Mouse (Mus musculus) adrenal gland, postnatal 10 days (tissue): ENCODE measurements around the gene Krtap3-3. TPM values are rescaled to one million over a fixed set of nuclear protein-coding genes. Genes with fewer than 3 reads are reported as not detected.
A peak's percentile ranks its signal among the peaks of the same experiment; 100 is the strongest.
"Not testable (repeated sequence)": the region's sequence is repeated elsewhere in the genome, so short reads cannot be mapped to it uniquely, and the experiment has no call there.

ENCODE experiments used
- DNase-seq: peaks from one replicate; pipeline ENCODE4 v3.0.0; 2021; ENCODE audit warnings: mixed read lengths
- long read RNA-seq, 2 experiments: library from polyadenylated mRNA; stranded (forward); transcript quantifications; one replicate each; pipeline ENCODE4 v2.0.0; 2021
- total RNA-seq, 2 experiments: library from RNA; stranded (reverse); gene quantifications; 2 replicates each; pipeline ENCODE4 v1.2.3; 2021

The Krtap3-3 gene
- total RNA-seq: not detected
- long read RNA-seq, experiment 1: 0 reads
- long read RNA-seq, experiment 2: 0 reads

DNA sequence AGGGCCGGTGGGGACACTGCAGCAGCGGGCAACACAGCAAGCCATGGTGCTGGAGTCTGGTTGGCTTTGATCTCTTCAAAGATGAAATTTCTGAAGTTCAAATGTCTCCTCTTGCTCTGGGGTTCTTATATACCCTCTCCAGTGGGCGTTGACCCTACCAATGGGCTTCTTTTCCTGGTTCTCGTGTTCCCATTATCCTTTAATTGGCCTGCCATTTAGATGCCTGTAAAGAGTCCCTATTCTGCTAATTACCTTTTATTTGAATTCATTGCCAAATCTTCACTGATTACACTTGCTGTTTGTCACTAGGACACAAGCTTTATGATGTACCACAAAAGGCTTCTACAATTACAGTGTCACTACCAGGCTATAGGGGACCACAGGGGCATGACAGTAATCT, at the start of gene Krtap3-3:
Gene Krtap3-3 (minus strand): TSS at position 101 of the 400 bp plus-strand sequence.
- DNase-seq: no peak

- DNase-seq: not testable (repeated sequence)
These were observed 47.1 kb upstream of the Krtap3-3 start, which contains the start of gene Krtap9-3 for GRCm38 (mm10) chr11:99597742-99598141. Gene Krtap9-3, minus strand, starts transcription at chr11:99598105.

DNA sequence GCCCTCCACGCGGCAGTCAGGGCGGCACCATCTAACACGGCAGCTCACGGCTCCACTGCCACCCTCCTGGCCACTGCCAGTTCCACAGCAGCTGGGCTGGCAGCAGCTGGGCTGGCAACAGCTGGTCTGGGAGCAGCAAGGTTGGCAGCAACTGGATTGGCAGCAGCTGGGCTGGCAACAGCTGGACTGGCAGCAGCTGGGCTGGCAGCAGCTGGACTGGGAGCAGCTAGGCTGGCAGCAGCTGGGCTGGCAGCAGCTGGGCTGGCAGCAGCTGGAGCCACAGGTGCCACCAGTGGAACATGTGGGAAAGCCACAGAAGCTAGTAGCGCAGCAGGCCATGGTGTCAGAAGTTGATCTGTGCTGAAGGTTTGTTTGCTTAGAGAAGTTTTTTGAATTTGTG, 40.3 kb upstream of the Krtap3-3 start, which contains the start of gene Krtap1-3:
Gene Krtap1-3 (minus strand): TSS at position 359 of the 400 bp plus-strand sequence.
- no peak for DNase-seq

- no peak for DNase-seq
These were observed 34.4 kb upstream of the Krtap3-3 start for GRCm38 (mm10) chr11:99585096-99585495.

GRCm38 (mm10) chr11:99583245-99583704, 32.6 kb upstream of the Krtap3-3 start, which contains the start of gene Krtap1-4:
Gene Krtap1-4, minus strand, starts transcription at chr11:99583654.
- no peak for DNase-seq

- DNase-seq: no peak
These were observed 30.9 kb upstream of the Krtap3-3 start for GRCm38 (mm10) chr11:99581564-99581963.

DNA sequence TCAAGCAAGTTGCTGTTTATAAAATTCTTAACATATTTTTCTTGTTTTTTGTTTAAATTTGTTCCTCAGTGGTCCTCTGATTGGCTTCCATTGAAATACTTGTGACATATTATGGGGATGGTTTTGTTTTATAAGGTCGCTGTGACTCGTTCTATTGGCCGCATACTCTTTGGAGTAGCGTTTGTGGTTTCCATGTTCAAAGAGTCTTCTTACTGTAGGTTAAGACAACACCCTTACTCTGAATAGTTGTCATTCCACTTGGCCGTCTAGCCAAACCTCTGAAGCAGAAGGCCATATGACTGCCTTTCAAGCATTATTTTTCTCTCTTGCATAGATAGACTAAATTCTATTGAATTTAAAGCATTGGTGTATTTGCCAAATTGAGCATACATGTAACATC, 30.4 kb upstream of the Krtap3-3 start:
- no peak for DNase-seq

DNA sequence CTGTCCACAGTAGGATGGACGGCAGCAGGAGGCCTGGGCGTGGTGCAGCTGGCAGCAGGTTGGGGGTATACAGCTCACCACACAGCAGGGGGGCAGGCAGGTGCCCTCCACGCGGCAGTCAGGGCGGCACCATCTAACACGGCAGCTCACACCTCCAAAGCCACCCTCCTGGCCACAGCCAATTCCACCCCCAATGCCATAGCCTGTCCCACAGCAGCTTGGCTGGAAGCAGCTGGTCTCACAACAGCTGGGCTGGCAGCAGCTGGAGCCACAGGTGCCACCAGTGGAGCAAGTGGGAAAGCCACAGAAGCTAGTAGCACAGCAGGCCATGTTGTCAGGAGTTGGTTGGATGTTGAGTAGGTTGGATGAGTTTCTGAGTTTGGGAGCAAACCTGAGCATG, 30.0 kb upstream of the Krtap3-3 start, which contains the start of gene Krtap1-5:
Gene Krtap1-5 (minus strand): TSS at position 381 of the 400 bp plus-strand sequence.
- no peak for DNase-seq

DNA sequence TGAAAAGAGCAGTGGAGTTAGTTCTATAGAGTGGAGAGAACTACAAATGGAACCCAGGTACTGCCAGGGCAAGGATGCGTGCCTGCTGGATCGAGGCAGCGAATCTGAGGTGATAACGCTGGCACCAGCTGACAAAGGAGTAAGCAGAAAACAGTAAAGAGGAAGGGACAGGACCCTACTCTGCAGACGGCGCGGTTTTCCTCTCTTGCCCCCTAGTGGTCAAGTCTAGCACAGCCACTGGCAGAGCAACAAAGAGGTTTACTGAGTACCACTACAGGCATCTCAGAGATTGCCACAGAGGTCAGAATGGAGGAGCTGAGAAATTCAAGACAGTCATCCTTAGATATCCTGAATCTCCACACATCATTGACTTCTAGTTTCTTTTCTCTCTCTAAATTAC, 23.4 kb upstream of the Krtap3-3 start:
- DNase-seq: peak; percentile 85

DNA sequence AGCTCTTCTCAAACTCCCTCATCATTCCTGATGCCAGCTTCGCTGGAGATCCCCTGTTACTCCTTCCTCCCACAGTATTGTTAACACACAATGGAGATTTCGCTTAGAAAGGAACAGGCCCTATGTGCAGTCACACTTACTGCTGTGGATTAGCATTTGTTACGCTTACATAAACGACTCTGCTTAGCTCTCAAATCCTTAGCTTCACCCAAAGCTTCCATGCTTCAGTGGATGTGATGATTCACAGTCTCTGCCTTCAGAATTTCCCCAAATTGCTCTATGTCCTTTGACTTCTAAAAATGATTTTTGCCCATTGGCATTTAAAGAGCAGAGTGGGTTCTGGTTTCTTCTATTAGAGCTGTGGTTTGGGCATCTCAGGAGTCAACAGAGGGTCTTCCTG, 22.5 kb upstream of the Krtap3-3 start:
- no peak for DNase-seq

GRCm38 (mm10) chr11:99566530-99566929, 15.9 kb upstream of the Krtap3-3 start, which contains the start of gene Krtap3-1:
Gene Krtap3-1, minus strand, starts transcription at chr11:99566630.
- no peak for DNase-seq

DNA sequence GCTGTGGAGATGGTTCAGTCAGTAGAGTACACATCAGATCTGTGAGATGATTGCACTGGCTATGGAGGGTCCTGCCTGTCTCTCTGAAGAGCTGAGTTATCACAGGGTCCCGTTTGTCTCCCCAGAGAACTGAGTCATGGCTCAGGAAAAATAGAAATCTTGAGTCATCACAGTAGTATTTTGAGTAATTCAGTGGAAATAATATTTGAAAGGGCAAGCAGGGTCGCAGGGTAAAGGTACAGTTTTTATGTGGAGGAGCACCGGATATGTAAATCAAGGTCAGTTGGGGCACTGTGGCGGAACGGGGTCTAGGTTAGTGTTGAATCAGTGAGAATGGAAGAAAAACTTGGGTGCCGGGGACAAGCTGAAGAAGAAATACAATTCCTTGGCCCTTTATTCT, 11.9 kb upstream of the Krtap3-3 start:
- no peak for DNase-seq

GRCm38 (mm10) chr11:99559366-99559765, 8.7 kb upstream of the Krtap3-3 start, which contains the start of gene Gm11939:
Gene Gm11939, minus strand, starts transcription at chr11:99559466.
- DNase-seq: no peak

GRCm38 (mm10) chr11:99557976-99558745, 7.5 kb upstream of the Krtap3-3 start:
- DNase-seq: no peak

- no peak for DNase-seq
These were observed 6.1 kb upstream of the Krtap3-3 start, which contains the start of gene Krtap3-2 for GRCm38 (mm10) chr11:99556753-99557152. Gene Krtap3-2, minus strand, starts transcription at chr11:99556853.

GRCm38 (mm10) chr11:99556195-99556594, 5.5 kb upstream of the Krtap3-3 start:
- DNase-seq: no peak

- no peak for DNase-seq
These were observed 2.8 kb downstream of the Krtap3-3 start for GRCm38 (mm10) chr11:99547892-99548291.

- peak; percentile 50 for DNase-seq
These were observed 10.9 kb downstream of the Krtap3-3 start for GRCm38 (mm10) chr11:99539721-99540120.

GRCm38 (mm10) chr11:99521288-99521860, 29.3 kb downstream of the Krtap3-3 start, which contains the start of gene Krt39:
Gene Krt39, minus strand, starts transcription at chr11:99521338.
- no peak for DNase-seq

- DNase-seq: no peak
These were observed 36.6 kb downstream of the Krtap3-3 start for GRCm38 (mm10) chr11:99514098-99514497.
